Mouse (Mus musculus): ENCODE measurements around the gene Timm17b. TPM values are rescaled to one million over a fixed set of nuclear protein-coding genes. Genes with fewer than 3 reads are reported as not detected.
"Not testable (repeated sequence)": the region's sequence is repeated elsewhere in the genome, so short reads cannot be mapped to it uniquely, and the experiment has no call there.

The Timm17b gene
- total and polyA plus RNA-seq, 3 experiments, result 33.1 to 76.7 (median 38.8) TPM

GRCm38 (mm10) chrX:7907735-7908134 is 8.6 kb downstream of the Timm17b start, which contains the start of gene Gm10491:
TSS of gene Gm10491 (minus strand) at chrX:7907835.
- Histone ChIP-seq H3K4me1 (ENCODE audit: control insufficient read depth in 1 of 2, insufficient read depth in 2 of 2) (no peaks in the 10 kb centered on the region), H3K9me3 (replicated peaks; ENCODE audit: low read length) (no peaks in the 10 kb centered on the region), H3K9ac (ENCODE audit: insufficient read depth, low read depth) (no peak within 1 kb of the TSS), H3K36me3 (replicated peaks in 1 of 2; ENCODE audit: control insufficient read depth in 1 of 2, insufficient read depth in 1 of 2, low read length in 1 of 2) (peaks cover 14 to 31% of the 10 kb centered on the region in 2 experiments), H3K4me2 (ENCODE audit: insufficient read depth, low read depth, poor library complexity, severe bottlenecking) (no peak within 1 kb of the TSS), H3K4me3 (replicated peaks in 1 of 3; ENCODE audit: low read depth in 2 of 3, low read length in 2 of 3, poor library complexity in 1 of 3) (no peak within 1 kb of the TSS), H3K79me2 (replicated peaks; ENCODE audit: control insufficient read depth, extremely low read depth, insufficient read depth, poor library complexity, severe bottlenecking) (no peaks in the 10 kb centered on the region), H3K27me3 (replicated peaks) (no peaks in the 10 kb centered on the region), H3K27ac (ENCODE audit: insufficient read depth, low read depth) (no peak within 1 kb of the TSS)
- TF ChIP-seq NRF1 (IDR thresholded peaks at IDR 0.05; ENCODE audit: low read depth, low read length), result no peak
- TF ChIP-seq MYC (IDR thresholded peaks at IDR 0.05; ENCODE audit: low read depth, low read length), result no peak
- no peak for TF ChIP-seq ETS1 (conservative IDR thresholded peaks at IDR 0.05; ENCODE audit: low read depth, low read length)
- TF ChIP-seq UBTF (IDR thresholded peaks at IDR 0.05; ENCODE audit: low read depth, low read length), result no peak
- no peak for TF ChIP-seq IRF4 (IDR thresholded peaks at IDR 0.05; ENCODE audit: low read depth, low read length)
- no peak for TF ChIP-seq CHD2 (IDR thresholded peaks at IDR 0.05; ENCODE audit: low read length)
- TF ChIP-seq KAT2A (IDR thresholded peaks at IDR 0.05; ENCODE audit: insufficient replicate concordance, low read length), result no peak
- no peak for TF ChIP-seq RCOR1 (conservative IDR thresholded peaks at IDR 0.05; ENCODE audit: low read depth, low read length)
- no peak for TF ChIP-seq USF2 (conservative IDR thresholded peaks at IDR 0.05; ENCODE audit: low read depth, low read length)
- no peak for TF ChIP-seq SMC3 (IDR thresholded peaks at IDR 0.05; ENCODE audit: low read depth, low read length)
- TF ChIP-seq E2F4 (IDR thresholded peaks at IDR 0.05; ENCODE audit: insufficient replicate concordance, low read depth, low read length), result no peak
- TF ChIP-seq ZKSCAN1 (IDR thresholded peaks at IDR 0.05; ENCODE audit: borderline replicate concordance, low read depth, low read length), result no peak
- no peak for TF ChIP-seq ZMIZ1 (IDR thresholded peaks at IDR 0.05; ENCODE audit: low read depth, low read length)
- no peak for TF ChIP-seq POLR2AphosphoS2 (IDR thresholded peaks at IDR 0.05; ENCODE audit: low read depth, low read length)
- no peak for TF ChIP-seq ELF1 (IDR thresholded peaks at IDR 0.05; ENCODE audit: low read depth, low read length)
- TF ChIP-seq MXI1 (IDR thresholded peaks at IDR 0.05; ENCODE audit: low read depth, low read length), result no peak
- TF ChIP-seq TBP (conservative IDR thresholded peaks at IDR 0.05; ENCODE audit: low read depth, low read length), result no peak
- TF ChIP-seq BHLHE40 (IDR thresholded peaks at IDR 0.05; ENCODE audit: low read depth, low read length), result no peak
- in situ Hi-C loops (cut with MboI; ENCODE audit: low pct_ligation_motif_present, low pct_unique_long_range_greater_than_20kb, low sequenced_read_pairs) (loop anchor here (25.0 kb wide), 1 partner anchor 205 kb away; no protein-coding TSS in a partner anchor), dilution Hi-C loops (cut with MboI; ENCODE audit: extremely low pct_ligation_motif_present, extremely low pct_unique_long_range_greater_than_20kb, low sequenced_read_pairs) (no loop called here)
- no peak for DNase-seq (ENCODE audit: extremely low read depth)

- H3K27ac ChIP-seq (ENCODE audit: insufficient read depth, low read depth); DNase-seq (ENCODE audit: extremely low read depth); H3K4me2 ChIP-seq (ENCODE audit: insufficient read depth, low read depth, poor library complexity, severe bottlenecking); dilution Hi-C loops (cut with MboI; ENCODE audit: extremely low pct_ligation_motif_present, extremely low pct_unique_long_range_greater_than_20kb, low sequenced_read_pairs); H3K79me2 ChIP-seq (replicated peaks; ENCODE audit: control insufficient read depth, extremely low read depth, insufficient read depth, poor library complexity, severe bottlenecking); H3K9me3 ChIP-seq (replicated peaks; ENCODE audit: low read length); H3K9ac ChIP-seq (ENCODE audit: insufficient read depth, low read depth); H3K4me1 ChIP-seq (ENCODE audit: control insufficient read depth in 1 of 2, insufficient read depth in 2 of 2); H3K4me3 ChIP-seq (replicated peaks in 1 of 3; ENCODE audit: low read depth in 2 of 3, low read length in 2 of 3, poor library complexity in 1 of 3); H3K27me3 ChIP-seq (replicated peaks): not testable (repeated sequence)
- in situ Hi-C loops (cut with MboI; ENCODE audit: low pct_ligation_motif_present, low pct_unique_long_range_greater_than_20kb, low sequenced_read_pairs), result loop anchor here (25.0 kb wide), 1 partner anchor 203 kb away; no protein-coding TSS in a partner anchor
- H3K36me3 ChIP-seq (replicated peaks in 1 of 2; ENCODE audit: control insufficient read depth in 1 of 2, insufficient read depth in 1 of 2, low read length in 1 of 2), result peaks cover 10 to 23% of the 10 kb centered on the region in 2 experiments
Measured at GRCm38 (mm10) chrX:7909242-7909641, 10.1 kb downstream of the Timm17b start, which contains the start of gene Gm10490. TSS of gene Gm10490 (plus strand) at chrX:7909542.

All from CH12.LX (cell line).